In the genomic region with DNA sequence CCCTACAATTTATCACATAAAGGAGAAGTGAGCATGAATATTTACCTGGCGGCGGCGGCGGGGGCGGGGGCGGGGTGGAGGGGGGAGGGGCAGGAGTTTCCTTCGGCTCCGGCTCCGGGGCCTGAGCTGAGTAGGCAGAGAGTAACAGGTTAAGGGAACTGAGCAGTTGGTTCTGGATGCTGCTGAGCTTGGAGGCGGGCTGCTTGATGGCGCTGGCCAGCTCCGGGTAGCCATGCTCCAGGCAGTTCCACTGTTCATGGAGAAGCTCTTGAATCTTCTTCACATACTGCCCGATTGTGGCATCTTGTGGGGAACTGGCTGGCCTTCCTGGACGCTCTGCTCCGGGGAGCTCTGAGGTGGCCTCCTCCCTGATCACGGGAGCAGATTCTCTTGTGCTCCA, we compare ENCODE assay signal across 10 mouse cellular contexts. TPM values are rescaled to one million over a fixed set of nuclear protein-coding genes. Genes with fewer than 3 reads are reported as not detected.
A peak's percentile ranks its signal among the peaks of the same experiment; 100 is the strongest.
DNase-seq lines count a peak whose midpoint lies in the region; ATAC-seq lines count a peak whose summit lies in the region.
"Had no signal": no experiment of that assay in that cellular context is flagged by ENCODE, and none has a peak within 500 bp of the region (broad histone marks: within the 10 kb centered on the region; RNA-seq: fewer than 3 reads in every experiment).

No protein-coding gene starts in this region.

- H3K9ac ChIP-seq in heart, embryonic 11.5 days (ENCODE audit: low read depth, low read length), result no peak overlapping the region
- no peak overlapping the region for H3K9ac ChIP-seq in neural tube, embryonic 12.5 days
- 0 out of 2 replicates have a peak overlapping the region, but pooled peaks have one; percentile 27 for H3K9ac ChIP-seq in limb, embryonic 12.5 days (replicated peaks)

- H3K4me2 ChIP-seq in heart, embryonic 11.5 days, result peak overlapping the region; percentile 58
- peak overlapping the region; percentile 43 for H3K4me2 ChIP-seq in neural tube, embryonic 12.5 days (replicated peaks)
- peak overlapping the region; percentile 21 for H3K4me2 ChIP-seq in limb, embryonic 12.5 days

- intact Hi-C loops in heart, postnatal 36 days (cut with DNase I), result no loop called here

- 5% methylated on average over 16 of the region's 16 CpGs for WGBS in heart, embryonic 11.5 days (ENCODE audit: insufficient replicate concordance)
- 13% methylated on average over 16 of the region's 16 CpGs for WGBS in neural tube, embryonic 12.5 days
- 17% methylated on average over 16 of the region's 16 CpGs for WGBS in limb, embryonic 12.5 days

- H3K27ac ChIP-seq in heart, embryonic 11.5 days (ENCODE audit: low read depth, low read length), result no peak overlapping the region
- H3K27ac ChIP-seq in neural tube, embryonic 12.5 days, result no peak overlapping the region
- peak overlapping the region; percentile 87; the same call in 1 of the 2 replicates for H3K27ac ChIP-seq in limb, embryonic 12.5 days
- H3K27ac ChIP-seq: left cerebral cortex, adult 2 months; macrophage had no signal

- H3K27me3 ChIP-seq in heart, embryonic 11.5 days (ENCODE audit: control insufficient read depth, insufficient read depth, low read length), result 0 out of 2 replicates have a peak, but pooled peaks cover 9% of the 10 kb centered on the region
- H3K27me3 ChIP-seq in neural tube, embryonic 12.5 days (replicated peaks), result peaks cover 3% of the 10 kb centered on the region; the same call in 1 of the 2 replicates
- no peaks in the 10 kb centered on the region for H3K27me3 ChIP-seq in limb, embryonic 12.5 days

- no peak for DNase-seq in heart, postnatal 36 days
- DNase-seq in neural tube, embryonic 10.5 days (ENCODE audit: extremely low spot score, low spot score), result no peak
- no peak for DNase-seq in adrenal gland, postnatal 10 days
- no peak for DNase-seq in right cerebral cortex, postnatal 25 days
- DNase-seq in frontal cortex, postnatal 25 days (ENCODE audit: low spot score in 2 of 2), result no peak

- peaks cover 19% of the 10 kb centered on the region for H3K4me1 ChIP-seq in heart, embryonic 11.5 days (ENCODE audit: control insufficient read depth, insufficient read depth, low read length)
- H3K4me1 ChIP-seq in neural tube, embryonic 12.5 days, result peaks cover 9% of the 10 kb centered on the region
- peaks cover 51% of the 10 kb centered on the region for H3K4me1 ChIP-seq in limb, embryonic 12.5 days (replicated peaks)

- no peak for ATAC-seq in heart, embryonic 11.5 days (replicated peaks; ENCODE audit: insufficient number of reproducible peaks, low FRiP score, low TSS enrichment)
- no peak for ATAC-seq in neural tube, embryonic 12.5 days (ENCODE audit: low FRiP score, low read depth)
- no peak for ATAC-seq in limb, embryonic 12.5 days (ENCODE audit: insufficient number of reproducible peaks, insufficient read depth, low FRiP score, low TSS enrichment, low read depth)

- no peaks in the 10 kb centered on the region for H3K36me3 ChIP-seq in heart, embryonic 11.5 days (ENCODE audit: control insufficient read depth, insufficient read depth, low read length)
- no peaks in the 10 kb centered on the region for H3K36me3 ChIP-seq in neural tube, embryonic 12.5 days
- H3K36me3 ChIP-seq in limb, embryonic 12.5 days, result peaks cover 27% of the 10 kb centered on the region; the same call in 1 of the 2 replicates

- no peaks in the 10 kb centered on the region for H3K9me3 ChIP-seq in heart, embryonic 11.5 days (replicated peaks; ENCODE audit: control insufficient read depth, low read length)
- H3K9me3 ChIP-seq in neural tube, embryonic 12.5 days, result no peaks in the 10 kb centered on the region
- H3K9me3 ChIP-seq in limb, embryonic 12.5 days, result no peaks in the 10 kb centered on the region

- peak overlapping the region; percentile 8; the same call in 1 of the 2 replicates for H3K4me3 ChIP-seq in heart, embryonic 11.5 days (ENCODE audit: low read depth, low read length)
- H3K4me3 ChIP-seq in neural tube, embryonic 12.5 days, result no peak overlapping the region
- no peak overlapping the region for H3K4me3 ChIP-seq in limb, embryonic 12.5 days (replicated peaks)
- H3K4me3 ChIP-seq: left cerebral cortex, adult 2 months had no signal

RNA-seq across cellular contexts. Expression of a gene that starts 39.1 kb away (rescaled TPM):
- polyA plus RNA-seq in heart, embryonic 11.5 days (2014; fragmentation: Nextera tagmentation; extraction: Ambion mirVana), result 0.72 and 1.1 TPM in 2 replicates
- total RNA-seq in heart, postnatal 36 days (2021), result under 1 TPM; 0.35 to 0.86 TPM
- polyA plus RNA-seq in neural tube, embryonic 12.5 days (2016; fragmentation: Nextera tagmentation; extraction: Ambion mirVana), result 0.53 and 0.54 TPM in 2 replicates
- 2.0 and 2.3 TPM in 2 replicates for polyA plus RNA-seq in limb, embryonic 12.5 days (2016; fragmentation: Nextera tagmentation; extraction: Ambion mirVana)
- total RNA-seq in adrenal gland, postnatal 10 days (2021), result 1 to 10 TPM; 3.0 TPM
- polyA plus RNA-seq: macrophage had no signal

RNA-seq across cellular contexts. Expression of a gene that starts 45.4 kb away (rescaled TPM):
- not detected in 2 replicates for polyA plus RNA-seq in heart, embryonic 11.5 days (2014; fragmentation: Nextera tagmentation; extraction: Ambion mirVana)
- total RNA-seq in heart, postnatal 36 days (2021), result not detected
- polyA plus RNA-seq in neural tube, embryonic 12.5 days (2016; fragmentation: Nextera tagmentation; extraction: Ambion mirVana), result not detected in 2 replicates
- not detected in 2 replicates for polyA plus RNA-seq in limb, embryonic 12.5 days (2016; fragmentation: Nextera tagmentation; extraction: Ambion mirVana)
- not detected for total RNA-seq in adrenal gland, postnatal 10 days (2021)
- total RNA-seq: left cerebral cortex, adult 2 months had no signal
- polyA plus RNA-seq: macrophage had no signal

RNA-seq across cellular contexts. Expression of a gene that starts 51.7 kb away (rescaled TPM):
- polyA plus RNA-seq in heart, embryonic 11.5 days (2014; fragmentation: Nextera tagmentation; extraction: Ambion mirVana), result 0.10 and 0.26 TPM in 2 replicates
- not detected for total RNA-seq in heart, postnatal 36 days (2021)
- not detected in 2 replicates for polyA plus RNA-seq in neural tube, embryonic 12.5 days (2016; fragmentation: Nextera tagmentation; extraction: Ambion mirVana)
- 1.1 and 2.7 TPM in 2 replicates for polyA plus RNA-seq in limb, embryonic 12.5 days (2016; fragmentation: Nextera tagmentation; extraction: Ambion mirVana)
- not detected for total RNA-seq in adrenal gland, postnatal 10 days (2021)
- total RNA-seq: left cerebral cortex, adult 2 months had no signal
- polyA plus RNA-seq: macrophage had no signal
